Mouse (Mus musculus): ENCODE data around the gene Xlr4a.
"Not testable (repeated sequence)": the region's sequence is repeated elsewhere in the genome, so short reads cannot be mapped to it uniquely, and the experiment has no call there.

- not testable (repeated sequence) for TF ChIP-seq CTCF, EP300 (IDR thresholded peaks at IDR 0.05; ENCODE audit: low read depth)
These were observed 34.5 kb upstream of the Xlr4a start, which contains the start of gene Gm14685 for GRCm38 (mm10) chrX:73116747-73117146.

Measured in heart, postnatal 0 days (tissue).